Mouse (Mus musculus): ENCODE data around the gene Alg14. TPM values are rescaled to one million over a fixed set of nuclear protein-coding genes. Genes with fewer than 3 reads are reported as not detected.
A peak's percentile ranks its signal among the peaks of the same experiment; 100 is the strongest.

Gene Alg14
- total and polyA plus RNA-seq, 3 experiments = 6.0 to 10.2 (median 6.3) TPM

GRCm38 (mm10) chr3:121291225-121291559 lies 381 bp upstream of the Alg14 start:
- dilution Hi-C loops (cut with MboI; ENCODE audit: extremely low pct_ligation_motif_present, extremely low pct_unique_long_range_greater_than_20kb, low sequenced_read_pairs) = no loop called here
- 0 out of 2 replicates have a peak, but pooled peaks cover 3% of the 10 kb centered on the region for H3K79me2 ChIP-seq (replicated peaks; ENCODE audit: control insufficient read depth, extremely low read depth, insufficient read depth, poor library complexity, severe bottlenecking)

GRCm38 (mm10) chr3:121294200-121294599 lies 2.6 kb downstream of the Alg14 start:
- Histone ChIP-seq H3K79me2 (replicated peaks; ENCODE audit: control insufficient read depth, extremely low read depth, insufficient read depth, poor library complexity, severe bottlenecking) (0 out of 2 replicates have a peak, but pooled peaks cover 6% of the 10 kb centered on the region), H3K4me2 (ENCODE audit: insufficient read depth, low read depth, poor library complexity, severe bottlenecking) (no peak overlapping the region), H3K27me3 (replicated peaks) (no peaks in the 10 kb centered on the region), H3K9me3 (replicated peaks; ENCODE audit: low read length) (no peaks in the 10 kb centered on the region), H3K4me3 (replicated peaks in 1 of 3; ENCODE audit: low read depth in 2 of 3, low read length in 2 of 3, poor library complexity in 1 of 3) (no peak overlapping the region), H3K9ac (ENCODE audit: insufficient read depth, low read depth) (no peak overlapping the region), H3K27ac (ENCODE audit: insufficient read depth, low read depth) (no peak overlapping the region), H3K36me3 (replicated peaks in 1 of 2; ENCODE audit: control insufficient read depth in 1 of 2, insufficient read depth in 1 of 2, low read length in 1 of 2) (peaks cover 0 to 14% of the 10 kb centered on the region in 2 experiments), H3K4me1 (ENCODE audit: control insufficient read depth in 1 of 2, insufficient read depth in 2 of 2) (peaks cover 0 to 19% of the 10 kb centered on the region in 2 experiments; a peak in 2 of 4 replicates)
- in situ Hi-C loops (cut with MboI; ENCODE audit: low pct_ligation_motif_present, low pct_unique_long_range_greater_than_20kb, low sequenced_read_pairs) (loop anchor here (5.0 kb wide), 2 partner anchors 37 to 122 kb away; partner anchors contain the start of gene Rwdd3), dilution Hi-C loops (cut with MboI; ENCODE audit: extremely low pct_ligation_motif_present, extremely low pct_unique_long_range_greater_than_20kb, low sequenced_read_pairs) (no loop called here)
- peak; percentile 11; the same call in 1 of the 2 replicates for TF ChIP-seq SMC3 (IDR thresholded peaks at IDR 0.05; ENCODE audit: low read depth, low read length)
- TF ChIP-seq ZNF384 (IDR thresholded peaks at IDR 0.05; ENCODE audit: low read depth, low read length) = no peak
- peak in 1 of 2 experiments; percentile 55; a peak in 2 of 4 replicates for TF ChIP-seq CTCF (conservative IDR thresholded peaks at IDR 0.05 in 1 of 2, IDR thresholded peaks at IDR 0.05 in 1 of 2; ENCODE audit: low read depth in 2 of 2, low read length in 2 of 2)
- TF ChIP-seq SIN3A (IDR thresholded peaks at IDR 0.05; ENCODE audit: low read length) = no peak
- peak; percentile 54; the same call in 1 of the 2 replicates for TF ChIP-seq MYC (IDR thresholded peaks at IDR 0.05; ENCODE audit: low read depth, low read length)
- no peak for TF ChIP-seq NELFE (IDR thresholded peaks at IDR 0.05; ENCODE audit: low read depth, low read length)
- no peak for DNase-seq (ENCODE audit: extremely low read depth)

More at GRCm38 (mm10) chr3:121291225-121291559, 381 bp upstream of the Alg14 start:
- no peaks in the 10 kb centered on the region for H3K9me3 ChIP-seq (replicated peaks; ENCODE audit: low read length)
- in situ Hi-C loops (cut with MboI; ENCODE audit: low pct_ligation_motif_present, low pct_unique_long_range_greater_than_20kb, low sequenced_read_pairs) = loop anchor here (5.0 kb wide), 2 partner anchors 34 to 119 kb away; partner anchors contain the start of gene Rwdd3
- peak overlapping the region; percentile 90 for H3K9ac ChIP-seq (ENCODE audit: insufficient read depth, low read depth)
- peak overlapping the region; percentile 88 for H3K4me2 ChIP-seq (ENCODE audit: insufficient read depth, low read depth, poor library complexity, severe bottlenecking)
- H3K36me3 ChIP-seq (replicated peaks in 1 of 2; ENCODE audit: control insufficient read depth in 1 of 2, insufficient read depth in 1 of 2, low read length in 1 of 2) = peaks cover 0 to 4% of the 10 kb centered on the region in 2 experiments
- no peaks in the 10 kb centered on the region for H3K27me3 ChIP-seq (replicated peaks)
- peak overlapping the region; percentile 64 to 73 (median 68) for H3K4me3 ChIP-seq (replicated peaks in 1 of 3; ENCODE audit: low read depth in 2 of 3, low read length in 2 of 3, poor library complexity in 1 of 3)
- TF ChIP-seq IRF4 (IDR thresholded peaks at IDR 0.05; ENCODE audit: low read depth, low read length) (0 out of 2 replicates have a peak, but pooled peaks have one; percentile 16), JUND (conservative IDR thresholded peaks at IDR 0.05; ENCODE audit: low read depth, low read length) (no peak), E2F4 (IDR thresholded peaks at IDR 0.05; ENCODE audit: insufficient replicate concordance, low read depth, low read length) (no peak), POLR2A (IDR thresholded peaks at IDR 0.05; ENCODE audit: low read depth, low read length) (no peak)
- no peak for DNase-seq (ENCODE audit: extremely low read depth)
- peaks cover 0 to 19% of the 10 kb centered on the region in 2 experiments; a peak in 2 of 4 replicates for H3K4me1 ChIP-seq (ENCODE audit: control insufficient read depth in 1 of 2, insufficient read depth in 2 of 2)
- H3K27ac ChIP-seq (ENCODE audit: insufficient read depth, low read depth) = no peak overlapping the region

- no peak overlapping the region for H3K27ac ChIP-seq (ENCODE audit: insufficient read depth, low read depth)
- peaks cover 3 to 31% of the 10 kb centered on the region in 2 experiments for H3K36me3 ChIP-seq (replicated peaks in 1 of 2; ENCODE audit: control insufficient read depth in 1 of 2, insufficient read depth in 1 of 2, low read length in 1 of 2)
- no peak overlapping the region for H3K4me2 ChIP-seq (ENCODE audit: insufficient read depth, low read depth, poor library complexity, severe bottlenecking)
- no peak overlapping the region for H3K9ac ChIP-seq (ENCODE audit: insufficient read depth, low read depth)
- H3K79me2 ChIP-seq (replicated peaks; ENCODE audit: control insufficient read depth, extremely low read depth, insufficient read depth, poor library complexity, severe bottlenecking) = no peaks in the 10 kb centered on the region; the same call in 1 of the 2 replicates
- no peaks in the 10 kb centered on the region for H3K27me3 ChIP-seq (replicated peaks)
- no peaks in the 10 kb centered on the region for H3K9me3 ChIP-seq (replicated peaks; ENCODE audit: low read length)
- dilution Hi-C loops (cut with MboI; ENCODE audit: extremely low pct_ligation_motif_present, extremely low pct_unique_long_range_greater_than_20kb, low sequenced_read_pairs) = no loop called here
- H3K4me1 ChIP-seq (ENCODE audit: control insufficient read depth in 1 of 2, insufficient read depth in 2 of 2) = no peaks in the 10 kb centered on the region
- H3K4me3 ChIP-seq (replicated peaks in 1 of 3; ENCODE audit: low read depth in 2 of 3, low read length in 2 of 3, poor library complexity in 1 of 3) = no peak overlapping the region
- in situ Hi-C loops (cut with MboI; ENCODE audit: low pct_ligation_motif_present, low pct_unique_long_range_greater_than_20kb, low sequenced_read_pairs) = loop anchor here (5.0 to 25.0 kb wide), 2 partner anchors 196 to 406 kb away; partner anchors contain the start of gene F3
- no peak for DNase-seq (ENCODE audit: extremely low read depth)
- TF ChIP-seq CTCF (conservative IDR thresholded peaks at IDR 0.05 in 1 of 2, IDR thresholded peaks at IDR 0.05 in 1 of 2; ENCODE audit: low read depth in 2 of 2, low read length in 2 of 2) (peak in 1 of 2 experiments; percentile 35; a peak in 2 of 4 replicates), IRF4 (IDR thresholded peaks at IDR 0.05; ENCODE audit: low read depth, low read length) (no peak), ZKSCAN1 (IDR thresholded peaks at IDR 0.05; ENCODE audit: borderline replicate concordance, low read depth, low read length) (no peak)
Observed at GRCm38 (mm10) chr3:121306641-121307040, 15.1 kb downstream of the Alg14 start.
